Mouse (Mus musculus): ENCODE data around the gene Bola3.

DNA sequence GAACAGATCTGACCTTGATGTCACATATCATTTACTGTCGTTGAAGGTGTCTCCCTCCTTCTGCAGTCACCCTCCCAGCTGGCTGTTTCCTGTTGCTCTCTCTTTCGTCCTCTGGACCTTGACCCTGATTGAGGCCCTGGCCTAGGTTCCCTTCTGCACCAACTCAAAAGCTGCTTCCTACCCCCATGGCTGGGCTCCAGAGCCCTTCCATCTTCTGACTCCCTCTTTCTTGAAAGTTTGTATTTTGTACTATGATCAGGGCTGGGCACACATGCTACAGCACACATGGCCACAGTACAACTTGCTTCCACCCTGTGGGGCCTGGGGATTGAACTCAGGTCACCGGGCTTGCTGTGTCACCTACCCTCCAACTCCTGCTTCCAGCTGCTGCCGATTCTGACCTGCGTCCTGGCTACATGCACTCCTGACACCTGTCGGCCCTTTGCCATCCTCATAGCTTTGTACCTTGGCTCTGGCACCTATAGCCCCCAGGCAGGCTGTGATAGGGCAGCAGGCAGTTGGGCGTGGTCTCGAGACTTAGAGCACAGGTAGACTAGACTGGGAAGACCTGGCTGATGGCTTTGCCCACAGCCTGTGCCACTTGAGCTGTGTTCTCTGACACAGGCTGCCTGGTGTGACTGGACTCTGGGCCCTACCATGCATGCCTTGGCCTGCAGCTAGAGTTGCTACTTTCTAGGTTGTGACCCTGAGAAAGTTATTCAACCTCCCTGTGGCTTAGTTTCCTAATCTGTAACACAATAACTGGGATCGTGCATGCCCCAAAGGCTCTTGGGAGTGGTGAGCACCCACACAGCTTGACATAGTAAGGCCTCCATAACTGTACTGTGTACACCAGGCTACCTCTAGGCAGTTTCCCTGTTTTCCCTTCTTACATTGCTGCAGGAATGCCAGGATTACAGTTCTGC is 6.2 kb downstream of the Bola3 start:
- TF ChIP-seq POLR2A (IDR thresholded peaks at IDR 0.05; ENCODE audit: low read depth, low read length) (no peak), CTCF (IDR thresholded peaks at IDR 0.05; ENCODE audit: extremely low read depth, insufficient read length, insufficient replicate concordance, low read depth, low read length) (no peak)

Measured in small intestine, adult 2 months (tissue).